Mouse (Mus musculus): ENCODE measurements around the gene Gdf3. TPM values are rescaled to one million over a fixed set of nuclear protein-coding genes. Genes with fewer than 3 reads are reported as not detected.

Gdf3 gene
- total RNA-seq, 2 experiments from 2014 or later, result not detected

DNA sequence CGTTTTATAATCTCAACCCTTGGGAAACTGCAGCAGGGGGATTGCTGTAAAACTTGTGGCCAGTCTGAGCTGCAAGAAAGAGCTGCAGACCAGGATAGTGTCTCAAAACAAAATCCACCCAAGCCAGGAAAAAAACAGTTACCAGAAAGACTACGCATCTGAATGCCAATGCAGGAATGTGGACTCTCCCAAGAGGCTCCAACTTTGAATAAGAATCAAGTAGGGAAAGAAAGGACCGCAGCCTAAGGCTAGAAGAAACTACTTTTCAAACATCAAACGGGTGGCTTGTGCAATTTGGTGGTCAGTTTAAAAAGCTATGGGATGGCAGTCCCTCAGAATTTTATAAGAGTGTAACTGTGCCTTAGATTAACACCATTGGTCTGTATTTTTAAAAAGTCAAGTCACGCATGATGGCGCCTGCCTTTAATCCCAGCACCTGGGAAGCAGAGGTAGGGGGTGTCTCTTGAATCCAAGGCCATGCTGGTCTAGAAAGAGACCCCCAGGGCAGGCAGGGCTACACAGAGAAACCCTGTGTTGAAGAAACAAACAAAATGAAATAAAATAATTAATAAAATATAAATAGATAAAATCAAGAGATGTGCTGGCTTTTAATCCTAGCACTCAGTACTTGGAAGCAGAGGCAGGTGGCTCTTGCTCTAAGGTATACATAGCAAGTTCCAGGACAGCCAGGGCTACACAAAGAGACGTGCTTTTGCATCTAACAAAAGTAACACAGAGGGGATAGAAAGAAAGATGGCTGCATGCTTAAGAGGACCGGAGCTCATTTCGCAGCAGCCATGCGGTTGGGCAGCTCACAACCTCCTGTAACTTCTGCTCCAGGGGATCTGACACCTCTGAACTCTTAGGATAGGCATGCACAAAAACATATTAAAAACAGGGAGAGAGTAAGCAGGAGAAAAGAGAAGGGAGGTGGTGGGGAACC lies 1.2 kb downstream of the Gdf3 start:
- intact Hi-C loops (cut with DNase I), result loop anchor here (1.0 kb wide), 1 partner anchor 11 kb away; no protein-coding TSS in a partner anchor
- no peak for DNase-seq (ENCODE audit: low spot score in 2 of 2)

- intact Hi-C loops (cut with DNase I), result no loop called here
- no peak for DNase-seq (ENCODE audit: low spot score in 2 of 2)
Measured at GRCm38 (mm10) chr6:122607700-122608099, 2.2 kb downstream of the Gdf3 start.

DNA sequence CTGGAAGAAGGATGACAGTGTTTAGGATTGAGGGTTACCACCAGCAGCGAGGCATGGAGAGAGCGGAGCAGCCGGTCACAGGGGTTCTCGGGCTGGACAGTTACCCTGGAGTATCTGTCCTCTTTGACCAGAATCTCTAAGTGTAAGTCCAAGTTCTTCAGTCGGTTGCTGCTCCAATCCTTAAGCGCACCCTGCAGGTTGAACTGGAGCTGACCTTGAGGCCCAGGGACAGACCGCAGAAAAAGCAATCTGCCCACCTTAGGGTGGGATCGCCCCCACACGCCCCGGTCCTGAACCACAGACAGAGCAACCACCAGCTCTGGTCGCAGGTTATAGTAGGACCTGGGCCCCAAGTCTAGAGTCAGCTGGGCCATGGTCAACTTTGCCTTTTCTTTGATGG lies 3.2 kb downstream of the Gdf3 start:
- intact Hi-C loops (cut with DNase I), result no loop called here
- no peak for DNase-seq (ENCODE audit: low spot score in 2 of 2)

GRCm38 (mm10) chr6:122605483-122605882 lies 4.4 kb downstream of the Gdf3 start:
- intact Hi-C loops (cut with DNase I), result no loop called here
- DNase-seq (ENCODE audit: low spot score in 2 of 2), result no peak

- no peak for DNase-seq (ENCODE audit: low spot score in 2 of 2)
- intact Hi-C loops (cut with DNase I), result no loop called here
Measured at GRCm38 (mm10) chr6:122604260-122604659, 5.6 kb downstream of the Gdf3 start.

DNA sequence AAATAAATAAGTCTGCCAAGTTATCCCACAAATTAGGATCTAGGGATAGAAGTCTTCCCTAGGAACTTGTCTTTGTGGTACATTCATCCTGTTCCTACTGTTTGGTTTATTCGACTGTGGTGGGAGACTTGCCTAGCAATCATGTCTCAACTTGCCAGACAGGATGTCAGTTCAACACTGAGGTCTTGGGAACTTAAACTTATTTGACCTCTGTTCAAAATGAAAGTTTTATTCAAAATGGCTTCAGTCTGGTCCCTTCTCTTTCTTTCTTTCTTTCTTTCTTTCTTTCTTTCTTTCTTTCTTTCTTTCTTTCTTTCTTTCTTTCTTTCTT lies 6.9 kb downstream of the Gdf3 start:
- DNase-seq (ENCODE audit: low spot score in 2 of 2), result no peak
- intact Hi-C loops (cut with DNase I), result no loop called here

DNA sequence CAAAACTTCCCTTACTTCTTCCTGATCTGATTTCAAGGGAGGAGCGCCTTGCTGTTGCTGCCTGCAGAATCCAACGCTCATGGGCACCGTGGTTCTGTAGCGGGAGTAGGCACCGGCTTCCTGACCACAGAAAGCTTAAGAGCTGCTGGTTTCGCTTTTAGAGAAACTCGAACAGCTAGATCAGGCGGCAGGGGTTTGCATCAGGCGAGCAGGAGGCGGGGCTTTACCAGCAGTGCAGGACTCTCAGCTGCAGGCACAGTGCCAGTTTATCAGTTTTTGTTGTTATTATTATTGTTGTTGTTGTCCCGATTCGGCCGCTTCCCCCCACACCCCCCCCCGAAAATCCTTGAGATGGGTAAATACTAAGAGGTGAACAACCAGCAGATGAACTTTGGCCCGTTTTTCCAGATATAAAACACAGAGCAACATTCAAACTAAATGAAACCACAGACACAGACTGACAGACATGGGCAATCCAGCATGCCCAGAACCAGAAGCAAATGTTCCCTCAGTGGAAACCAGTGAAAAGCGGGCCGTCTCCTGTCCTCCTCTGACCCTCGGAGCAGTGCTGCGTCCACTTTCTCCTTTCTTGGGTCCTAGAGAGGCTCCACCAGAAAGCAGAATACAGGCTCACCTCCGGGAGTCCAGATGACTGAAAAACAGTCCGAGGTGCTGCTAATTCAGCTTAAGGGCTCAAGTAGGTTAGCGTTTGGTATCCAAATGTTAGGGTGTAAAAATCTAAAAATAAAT lies 7.5 kb downstream of the Gdf3 start, which contains the start of gene Apobec1:
TSS of gene Apobec1 (minus strand) at position 203 of the 750 bp plus-strand sequence.
- peak; percentile 39 to 64 for DNase-seq (ENCODE audit: low spot score in 2 of 2)
- intact Hi-C loops (cut with DNase I), result no loop called here

DNA sequence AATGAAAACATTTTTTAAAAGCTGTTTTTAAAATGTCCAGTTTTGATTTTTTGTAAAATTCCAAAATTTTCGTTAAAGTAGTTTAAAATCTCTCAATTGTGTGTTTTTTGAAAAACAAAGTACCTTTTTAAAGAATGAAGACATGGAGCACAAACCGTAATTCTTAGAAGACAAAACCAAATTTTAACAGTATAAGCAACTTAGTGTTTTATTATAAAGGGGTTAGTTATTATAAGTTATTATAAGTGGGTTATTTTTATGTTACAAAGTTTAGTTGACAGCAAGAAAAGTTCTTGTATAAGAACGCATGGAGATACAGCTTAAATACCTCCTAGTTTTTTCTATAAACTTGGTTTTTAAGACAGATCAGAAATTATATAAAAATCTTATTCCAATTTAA lies 8.3 kb downstream of the Gdf3 start:
- no peak for DNase-seq (ENCODE audit: low spot score in 2 of 2)
- intact Hi-C loops (cut with DNase I), result no loop called here

- intact Hi-C loops (cut with DNase I), result no loop called here
- DNase-seq (ENCODE audit: low spot score in 2 of 2), result no peak
Measured at GRCm38 (mm10) chr6:122601031-122601430, 8.9 kb downstream of the Gdf3 start.

DNA sequence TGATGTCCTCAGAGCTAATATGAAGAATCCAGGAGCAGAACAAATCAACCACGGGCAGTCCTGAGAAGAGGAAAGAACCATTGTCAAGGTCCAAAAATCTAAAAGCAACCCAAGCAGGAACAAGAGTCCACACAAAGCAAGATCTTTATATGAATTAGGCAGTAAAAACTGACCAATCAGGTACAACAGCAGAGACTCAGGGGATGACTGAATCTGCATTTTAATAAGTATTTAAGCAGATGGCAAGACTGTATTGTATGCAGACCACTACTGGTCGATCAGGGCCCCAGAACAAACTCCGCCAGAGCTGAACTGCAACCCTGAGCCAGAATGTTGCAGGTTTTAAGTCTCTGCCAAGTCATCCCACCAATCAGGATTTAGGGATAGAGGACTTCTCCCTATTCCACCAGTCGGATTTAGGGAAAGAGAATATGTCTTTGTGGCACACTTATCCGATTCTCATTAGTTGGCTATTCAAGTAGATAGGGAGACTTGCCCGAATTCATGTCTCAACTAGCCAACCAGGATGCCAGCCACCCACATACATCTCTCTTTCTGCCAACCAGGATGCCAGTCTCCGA lies 9.7 kb downstream of the Gdf3 start:
- intact Hi-C loops (cut with DNase I), result no loop called here
- no peak for DNase-seq (ENCODE audit: low spot score in 2 of 2)

GRCm38 (mm10) chr6:122599054-122599737 lies 10.7 kb downstream of the Gdf3 start:
- DNase-seq (ENCODE audit: low spot score in 2 of 2), result no peak
- intact Hi-C loops (cut with DNase I), result no loop called here

- intact Hi-C loops (cut with DNase I), result no loop called here
- no peak for DNase-seq (ENCODE audit: low spot score in 2 of 2)
Measured at GRCm38 (mm10) chr6:122598436-122598835, 11.5 kb downstream of the Gdf3 start.

DNA sequence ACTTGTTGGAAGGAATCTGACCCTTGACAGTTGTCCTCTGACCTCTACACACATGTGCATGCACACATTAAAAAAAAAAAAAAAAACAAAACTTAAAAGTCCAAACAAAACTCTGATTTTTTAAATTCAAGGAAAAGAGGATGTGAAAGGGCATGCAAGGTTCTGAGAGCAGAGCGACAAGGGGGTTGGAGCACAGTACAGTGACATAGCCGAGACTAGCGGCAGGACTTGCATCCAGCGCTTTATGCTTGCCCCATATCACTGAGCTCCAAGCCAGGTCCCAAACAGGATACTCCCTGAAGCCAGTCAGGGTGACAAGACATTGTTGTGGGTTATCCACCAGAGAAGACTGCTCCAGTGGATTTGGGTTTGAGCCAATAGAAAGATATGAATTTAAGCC lies 11.9 kb downstream of the Gdf3 start:
- intact Hi-C loops (cut with DNase I), result no loop called here
- no peak for DNase-seq (ENCODE audit: low spot score in 2 of 2)

DNA sequence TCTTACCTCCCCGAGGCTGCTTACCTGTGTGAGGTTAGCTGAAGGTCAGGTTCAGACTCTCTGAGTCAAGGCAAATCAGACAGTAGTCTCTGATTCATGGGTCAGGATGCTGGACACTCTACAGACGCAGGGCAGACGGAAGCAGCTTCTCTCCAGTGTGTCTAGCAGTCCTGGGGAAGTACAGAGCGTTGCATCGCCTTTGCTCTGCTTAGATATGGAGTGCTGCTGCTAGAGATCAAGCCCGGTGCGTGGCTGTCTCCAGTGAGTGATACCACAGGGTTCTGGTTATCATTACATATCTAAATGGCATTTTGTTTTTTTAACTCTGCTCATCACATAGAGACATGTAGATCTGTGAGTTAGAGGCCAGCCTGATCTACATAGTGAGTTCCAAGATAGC lies 13.3 kb downstream of the Gdf3 start:
- DNase-seq (ENCODE audit: low spot score in 2 of 2), result no peak
- intact Hi-C loops (cut with DNase I), result loop anchor here (1.0 kb wide), 1 partner anchor 13 kb away; no protein-coding TSS in a partner anchor

- intact Hi-C loops (cut with DNase I), result loop anchor here (1.0 kb wide), 1 partner anchor 38 kb away; no protein-coding TSS in a partner anchor
- DNase-seq (ENCODE audit: low spot score in 2 of 2), result peak; percentile 6 to 47
Measured at GRCm38 (mm10) chr6:122595637-122596036, 14.2 kb downstream of the Gdf3 start.

DNA sequence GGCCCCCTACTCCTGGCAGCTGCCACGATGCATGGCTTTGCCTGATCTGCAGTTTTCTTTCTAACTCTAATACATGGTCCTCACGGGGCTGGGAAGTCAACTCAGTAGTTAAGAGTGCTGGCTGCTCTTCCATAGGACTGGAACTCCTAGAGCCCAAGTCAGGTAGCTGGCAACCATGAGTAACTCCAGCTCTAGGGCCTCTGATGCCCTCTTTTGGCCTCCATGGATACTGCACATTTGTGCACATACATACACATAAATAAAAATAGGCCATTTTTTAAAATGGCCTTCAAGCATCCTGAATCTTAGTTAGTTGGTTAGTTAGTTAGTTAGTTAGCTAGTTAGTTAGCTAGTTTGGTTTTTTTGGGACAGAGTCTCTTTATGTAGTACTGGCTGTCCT lies 17.0 kb downstream of the Gdf3 start:
- intact Hi-C loops (cut with DNase I), result no loop called here
- no peak for DNase-seq (ENCODE audit: low spot score in 2 of 2)

DNA sequence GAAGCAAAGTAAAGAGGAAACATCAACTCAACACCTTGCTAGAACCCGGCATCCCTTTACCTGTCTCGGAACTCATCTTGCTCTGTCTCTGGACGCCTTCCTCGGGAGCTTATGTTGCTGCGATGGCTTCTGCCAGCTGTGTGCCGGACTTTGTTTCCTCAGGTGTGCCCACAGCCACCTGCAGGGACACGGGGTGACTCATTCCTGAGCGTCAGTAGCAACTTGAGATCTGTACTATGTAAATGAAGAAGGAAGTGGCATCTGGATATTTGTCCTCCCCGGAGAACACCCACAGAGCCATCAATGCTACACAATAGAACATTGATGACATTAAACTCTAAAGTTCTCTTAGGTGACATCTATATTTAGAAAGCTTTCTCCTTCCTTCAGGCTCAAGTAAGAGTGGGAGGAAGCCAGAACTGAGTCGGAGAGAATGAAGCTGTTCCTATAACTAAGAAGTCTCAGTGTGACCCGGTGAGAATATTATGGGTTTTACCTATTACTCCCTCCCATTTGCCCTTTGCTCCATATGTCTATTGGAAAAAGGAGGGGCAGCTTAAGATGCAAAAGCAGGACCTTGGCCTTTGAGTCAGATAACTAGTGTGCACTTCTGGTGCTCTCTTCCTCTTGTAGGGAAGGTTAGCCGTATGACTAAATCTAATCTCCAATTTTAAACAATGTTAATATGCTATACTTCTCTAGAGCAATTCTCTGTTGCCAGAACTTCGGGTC lies 18.7 kb downstream of the Gdf3 start:
- intact Hi-C loops (cut with DNase I), result no loop called here

GRCm38 (mm10) chr6:122579086-122579485 lies 30.8 kb downstream of the Gdf3 start:
- intact Hi-C loops (cut with DNase I), result no loop called here

More for the DNA sequence above, 18.7 kb downstream of the Gdf3 start:
- DNase-seq (ENCODE audit: low spot score in 2 of 2), result no peak

GRCm38 (mm10) chr6:122577030-122577429 lies 32.9 kb downstream of the Gdf3 start:
- intact Hi-C loops (cut with DNase I), result no loop called here
- no peak for DNase-seq (ENCODE audit: low spot score in 2 of 2)

More at GRCm38 (mm10) chr6:122579086-122579485, 30.8 kb downstream of the Gdf3 start:
- no peak for DNase-seq (ENCODE audit: low spot score in 2 of 2)

Data from left cerebral cortex, postnatal 25 days (tissue).